In the genomic region with DNA sequence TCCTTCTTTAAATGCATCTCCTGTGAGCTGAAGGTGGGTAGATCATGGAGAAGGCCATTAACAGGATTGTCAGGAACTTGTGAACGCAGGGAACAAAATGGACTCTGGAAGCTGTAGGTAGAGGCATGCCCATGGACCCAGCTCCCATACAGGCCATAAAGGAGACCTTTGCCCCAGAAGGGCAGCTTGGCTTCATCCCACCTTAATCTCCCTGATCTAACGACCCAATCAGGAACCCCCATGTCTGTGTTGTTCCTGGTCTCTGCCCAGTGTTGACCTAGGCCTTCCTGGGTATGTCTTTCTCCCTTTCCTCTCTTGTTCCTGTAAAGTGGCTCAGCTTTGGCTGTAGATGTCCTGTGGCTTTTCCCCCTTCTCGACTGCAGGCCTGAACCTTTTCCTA, we compare ENCODE assay signal across 35 mouse cellular contexts. TPM values are rescaled to one million over a fixed set of nuclear protein-coding genes. Genes with fewer than 3 reads are reported as not detected.
A peak's percentile ranks its signal among the peaks of the same experiment; 100 is the strongest.
DNase-seq lines count a peak whose midpoint lies in the region; ATAC-seq and TF ChIP-seq lines count a peak whose summit lies in the region.
"Had no signal": no experiment of that assay in that cellular context is flagged by ENCODE, and none has a peak within 500 bp of the region (broad histone marks: within the 10 kb centered on the region; RNA-seq: fewer than 3 reads in every experiment).

No protein-coding gene starts in this region.

- H3K36me3 ChIP-seq in heart, embryonic 13.5 days, result peaks cover 45% of the 10 kb centered on the region
- no peaks in the 10 kb centered on the region for H3K36me3 ChIP-seq in heart, embryonic 11.5 days (ENCODE audit: control insufficient read depth, insufficient read depth, low read length)
- H3K36me3 ChIP-seq in liver, postnatal 0 days (replicated peaks; ENCODE audit: insufficient read depth, low read length), result no peaks in the 10 kb centered on the region
- H3K36me3 ChIP-seq in limb, embryonic 13.5 days, result peaks cover 45% of the 10 kb centered on the region
- H3K36me3 ChIP-seq: hindbrain, embryonic 13.5 days; liver, embryonic 15.5 days; midbrain, embryonic 15.5 days had no signal

- no peak for TF ChIP-seq CTCF in liver, postnatal 0 days (IDR thresholded peaks at IDR 0.05; ENCODE audit: low read depth)
- TF ChIP-seq CTCF in layer of hippocampus, adult 2 months (conservative IDR thresholded peaks at IDR 0.05), result no peak

- H3K9ac ChIP-seq in heart, embryonic 13.5 days, result no peak overlapping the region
- no peak overlapping the region for H3K9ac ChIP-seq in heart, embryonic 11.5 days (ENCODE audit: low read depth, low read length)
- no peak overlapping the region for H3K9ac ChIP-seq in liver, postnatal 0 days (replicated peaks)
- no peak overlapping the region for H3K9ac ChIP-seq in limb, embryonic 13.5 days
- H3K9ac ChIP-seq: forebrain, embryonic 12.5 days; forebrain, postnatal 0 days; hindbrain, embryonic 13.5 days; kidney, embryonic 15.5 days; liver, embryonic 15.5 days; lung, embryonic 15.5 days; midbrain, embryonic 15.5 days had no signal

- DNase-seq in liver, postnatal 0 days, result no peak
- DNase-seq in liver, result no peak
- no peak for DNase-seq in cerebellum, adult 9-11 months
- no peak for DNase-seq in layer of hippocampus, adult 2 months (ENCODE audit: low spot score in 2 of 2)
- DNase-seq: adrenal gland, postnatal 14 days; cerebellum, adult 11-12 months; cerebellum, postnatal 10 days; forebrain, postnatal 0 days; gastrocnemius, postnatal 14 days; heart, postnatal 4 days; kidney, adult 18-20 months; kidney, postnatal 25 days; left cerebral cortex, postnatal 4 days; right cerebral cortex, adult 18-20 months; thymus, adult 18-20 months had no signal

- no peaks in the 10 kb centered on the region for H3K27me3 ChIP-seq in heart, embryonic 13.5 days (replicated peaks)
- H3K27me3 ChIP-seq in heart, embryonic 11.5 days (ENCODE audit: control insufficient read depth, insufficient read depth, low read length), result no peaks in the 10 kb centered on the region
- no peaks in the 10 kb centered on the region for H3K27me3 ChIP-seq in liver, postnatal 0 days (ENCODE audit: insufficient read depth, low read length)
- H3K27me3 ChIP-seq in limb, embryonic 13.5 days, result no peaks in the 10 kb centered on the region
- H3K27me3 ChIP-seq: forebrain, embryonic 12.5 days; hindbrain, embryonic 13.5 days; kidney, embryonic 15.5 days; liver, embryonic 15.5 days; lung, embryonic 15.5 days; midbrain, embryonic 15.5 days had no signal

- H3K4me2 ChIP-seq in heart, embryonic 13.5 days, result no peak overlapping the region
- H3K4me2 ChIP-seq in heart, embryonic 11.5 days, result no peak overlapping the region
- H3K4me2 ChIP-seq in liver, postnatal 0 days (ENCODE audit: low read depth, low read length), result no peak overlapping the region
- no peak overlapping the region for H3K4me2 ChIP-seq in limb, embryonic 13.5 days (replicated peaks)
- H3K4me2 ChIP-seq: forebrain, embryonic 12.5 days; hindbrain, embryonic 13.5 days; kidney, embryonic 15.5 days; liver, embryonic 15.5 days; lung, embryonic 15.5 days; midbrain, embryonic 15.5 days had no signal

- peaks cover 17% of the 10 kb centered on the region for H3K4me1 ChIP-seq in heart, embryonic 13.5 days
- H3K4me1 ChIP-seq in heart, embryonic 11.5 days (ENCODE audit: control insufficient read depth, insufficient read depth, low read length), result peaks cover 11% of the 10 kb centered on the region
- H3K4me1 ChIP-seq in liver, postnatal 0 days (ENCODE audit: insufficient read depth), result no peaks in the 10 kb centered on the region
- H3K4me1 ChIP-seq in limb, embryonic 13.5 days, result peaks cover 25% of the 10 kb centered on the region
- H3K4me1 ChIP-seq: liver, embryonic 15.5 days; midbrain, embryonic 15.5 days had no signal

- TF ChIP-seq EP300 in liver, postnatal 0 days (IDR thresholded peaks at IDR 0.05; ENCODE audit: low read depth), result no peak

- peak overlapping the region; percentile 28; the same call in 1 of the 2 replicates for H3K27ac ChIP-seq in heart, embryonic 13.5 days (replicated peaks)
- H3K27ac ChIP-seq in heart, embryonic 11.5 days (ENCODE audit: low read depth, low read length), result no peak overlapping the region
- H3K27ac ChIP-seq in liver, postnatal 0 days (ENCODE audit: low read depth), result peak overlapping the region; percentile 41; the same call in 1 of the 2 replicates
- peak overlapping the region; percentile 39; the same call in 1 of the 2 replicates for H3K27ac ChIP-seq in limb, embryonic 13.5 days
- no peak overlapping the region for H3K27ac ChIP-seq in layer of hippocampus, adult 2 months
- H3K27ac ChIP-seq: forebrain, embryonic 12.5 days; hindbrain, embryonic 13.5 days; kidney, embryonic 15.5 days; liver, embryonic 15.5 days; lung, embryonic 15.5 days; midbrain, embryonic 10.5 days; midbrain, embryonic 15.5 days; stomach, postnatal 0 days had no signal

- 75% methylated on average over 3 of the region's 3 CpGs for WGBS in heart, embryonic 13.5 days
- 72% methylated on average over 3 of the region's 3 CpGs for WGBS in heart, embryonic 11.5 days (ENCODE audit: insufficient replicate concordance)
- 48% methylated on average over 3 of the region's 3 CpGs for WGBS in liver, postnatal 0 days (ENCODE audit: insufficient replicate concordance)
- WGBS in limb, embryonic 13.5 days, result 76% methylated on average over 3 of the region's 3 CpGs

- no peak for ATAC-seq in heart, embryonic 13.5 days (ENCODE audit: extremely low read depth, insufficient number of reproducible peaks, low FRiP score, low TSS enrichment)
- ATAC-seq in heart, embryonic 11.5 days (replicated peaks; ENCODE audit: insufficient number of reproducible peaks, low FRiP score, low TSS enrichment), result no peak
- ATAC-seq in liver, postnatal 0 days, result no peak
- no peak for ATAC-seq in limb, embryonic 13.5 days (ENCODE audit: low FRiP score, low read depth)
- ATAC-seq: forebrain, postnatal 0 days; midbrain, embryonic 15.5 days had no signal

- no peaks in the 10 kb centered on the region for H3K9me3 ChIP-seq in heart, embryonic 13.5 days
- H3K9me3 ChIP-seq in heart, embryonic 11.5 days (replicated peaks; ENCODE audit: control insufficient read depth, low read length), result no peaks in the 10 kb centered on the region
- H3K9me3 ChIP-seq in liver, postnatal 0 days (ENCODE audit: low read length), result no peaks in the 10 kb centered on the region
- H3K9me3 ChIP-seq in limb, embryonic 13.5 days, result no peaks in the 10 kb centered on the region
- H3K9me3 ChIP-seq: forebrain, embryonic 12.5 days; hindbrain, embryonic 13.5 days; liver, embryonic 15.5 days; lung, embryonic 15.5 days; midbrain, embryonic 10.5 days; midbrain, embryonic 15.5 days had no signal

- H3K4me3 ChIP-seq in heart, embryonic 13.5 days, result no peak overlapping the region
- H3K4me3 ChIP-seq in heart, embryonic 11.5 days (ENCODE audit: low read depth, low read length), result no peak overlapping the region
- H3K4me3 ChIP-seq in liver, postnatal 0 days (ENCODE audit: low read depth, low read length), result no peak overlapping the region
- H3K4me3 ChIP-seq in limb, embryonic 13.5 days, result no peak overlapping the region
- H3K4me3 ChIP-seq in layer of hippocampus, adult 2 months, result no peak overlapping the region
- H3K4me3 ChIP-seq: erythroblast, embryonic 14.5 days; forebrain, embryonic 12.5 days; hindbrain, embryonic 13.5 days; kidney, embryonic 15.5 days; liver, embryonic 15.5 days; lung, embryonic 15.5 days; midbrain, embryonic 10.5 days; midbrain, embryonic 15.5 days had no signal

RNA-seq across cellular contexts. Expression of gene Ston1, which starts 23.9 kb away (rescaled TPM):
- polyA plus RNA-seq in heart, embryonic 13.5 days (2015; fragmentation: Nextera tagmentation; extraction: Ambion mirVana), result 6.4 and 6.5 TPM in 2 replicates
- 6.9 and 11.1 TPM in 2 replicates for polyA plus RNA-seq in heart, embryonic 11.5 days (2014; fragmentation: Nextera tagmentation; extraction: Ambion mirVana)
- 0.70 and 0.99 TPM in 2 replicates for polyA plus RNA-seq in liver, postnatal 0 days (2015; fragmentation: Nextera tagmentation; extraction: Ambion mirVana)
- polyA plus RNA-seq in limb, embryonic 13.5 days (2015; fragmentation: Nextera tagmentation; extraction: Ambion mirVana), result 9.2 and 9.8 TPM in 2 replicates
- 10 to 100 TPM; 14.1 to 17.1 TPM for total RNA-seq in layer of hippocampus, adult 2 months (2021)
- total RNA-seq: common myeloid progenitor, adult 5-6 weeks; granulocyte monocyte progenitor cell, adult 5-6 weeks; megakaryocyte progenitor cell, adult 5-6 weeks; neutrophil, adult 5-6 weeks had no signal
- polyA plus RNA-seq: erythroblast, embryonic 14.5 days had no signal

RNA-seq across cellular contexts. Expression of gene Gtf2a1l, which starts 47.1 kb away (rescaled TPM):
- not detected in 2 replicates for polyA plus RNA-seq in heart, embryonic 13.5 days (2015; fragmentation: Nextera tagmentation; extraction: Ambion mirVana)
- polyA plus RNA-seq in heart, embryonic 11.5 days (2014; fragmentation: Nextera tagmentation; extraction: Ambion mirVana), result 0.21 and 0.41 TPM in 2 replicates
- polyA plus RNA-seq in liver, postnatal 0 days (2015; fragmentation: Nextera tagmentation; extraction: Ambion mirVana), result not detected in 2 replicates
- polyA plus RNA-seq in limb, embryonic 13.5 days (2015; fragmentation: Nextera tagmentation; extraction: Ambion mirVana), result 0.15 TPM in 1 of 2 replicates, not detected in the other
- total RNA-seq in layer of hippocampus, adult 2 months (2021), result not detected
- total RNA-seq: adrenal gland, postnatal 14 days; common myeloid progenitor, adult 5-6 weeks; gastrocnemius, postnatal 14 days; granulocyte monocyte progenitor cell, adult 5-6 weeks; heart, postnatal 4 days; layer of hippocampus, postnatal 14 days; megakaryocyte progenitor cell, adult 5-6 weeks had no signal
- polyA plus RNA-seq: CD4-positive, CD25-positive, alpha-beta regulatory T cell, adult 4 months; erythroblast, embryonic 14.5 days; forebrain, embryonic 12.5 days; heart, postnatal 0 days; kidney, embryonic 15.5 days; liver, embryonic 15.5 days; spleen, adult 2 months; stomach, postnatal 0 days had no signal

Comparison
In these comparisons a context has a peak if more than half of its experiments do, and no peak if none do; other contexts are left out.
1. H3K27ac ChIP-seq: peak in heart, embryonic 13.5 days (single experiment), liver, postnatal 0 days (single experiment) and limb, embryonic 13.5 days (single experiment); none in heart, embryonic 11.5 days (single experiment) and layer of hippocampus, adult 2 months (single experiment).